Mouse (Mus musculus) testis, adult 2 months (tissue): ENCODE measurements around the gene Lrrc66.

Experiments used
- CTCF ChIP-seq: fragments of 200-500 bp; IDR thresholded peaks from 2 replicates; pipeline ENCODE4 v1.5.1; 2012; ENCODE audit warnings: low read depth, mild to moderate bottlenecking, inconsistent platforms, low read length, moderate library complexity; ENCODE audit not compliant: control insufficient read depth, insufficient read depth, insufficient replicate concordance
- POLR2A ChIP-seq: fragments of 200-500 bp; IDR thresholded peaks from 2 replicates; pipeline ENCODE4 v1.6.1; 2012; ENCODE audit warnings: low read depth, mild to moderate bottlenecking, inconsistent platforms, low read length, moderate library complexity; ENCODE audit not compliant: control insufficient read depth

DNA sequence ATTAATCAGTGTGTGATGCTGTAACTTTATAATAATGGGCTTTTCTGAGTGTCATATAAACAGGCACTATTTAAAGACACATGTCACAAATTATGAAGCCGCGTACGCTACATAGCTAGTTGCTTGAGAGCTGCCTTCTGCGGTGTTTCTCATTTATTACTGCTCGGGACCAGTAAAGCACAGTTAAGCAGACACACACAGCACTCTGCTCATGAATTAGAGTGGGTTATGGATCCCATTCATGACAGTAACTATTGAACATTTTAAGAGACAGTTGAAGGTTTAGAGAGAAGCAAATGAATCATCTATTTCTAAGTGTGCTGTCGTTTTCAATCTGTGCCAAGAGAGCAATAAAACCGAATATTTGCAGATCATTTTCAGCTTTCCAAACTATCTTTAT is 5.5 kb downstream of the Lrrc66 start:
- TF ChIP-seq POLR2A (no peak), CTCF (no peak)
